Mouse (Mus musculus) MEL (cell line): Measurements from ENCODE around the gene Cd47.

ENCODE experiments used
- CTCF ChIP-seq, 3 experiments: IDR thresholded peaks in 2 of 3; conservative IDR thresholded peaks in 1 of 3; 2 replicates each; pipeline ENCODE4 v1.5.1; 2011 to 2012; ENCODE audit warnings: low read length in 3 of 3, low read depth in 2 of 3, mild to moderate bottlenecking in 2 of 3, improper control_type of control experiment in 1 of 3, inconsistent platforms in 1 of 3, mixed read lengths in 1 of 3, moderate library complexity in 1 of 3; ENCODE audit not compliant: control insufficient read depth in 1 of 3, insufficient read depth in 1 of 3, poor library complexity in 1 of 3, severe bottlenecking in 1 of 3
- EP300 ChIP-seq, 2 experiments: IDR thresholded peaks; 2 replicates each; pipeline ENCODE4 v1.6.1; 2011; ENCODE audit warnings: improper control_type of control experiment in 2 of 2, low read length in 2 of 2, low read depth in 1 of 2, mild to moderate bottlenecking in 1 of 2
- ETS1 ChIP-seq: IDR thresholded peaks from 2 replicates; pipeline ENCODE4 v1.6.1; 2012; ENCODE audit warnings: low read depth, mild to moderate bottlenecking, inconsistent platforms, low read length, improper control_type of control experiment, moderate library complexity
- GATA1 ChIP-seq: IDR thresholded peaks from 2 replicates; pipeline ENCODE4 v1.6.1; 2011; ENCODE audit warnings: low read depth, low read length, improper control_type of control experiment
- MYC ChIP-seq: IDR thresholded peaks from 2 replicates; pipeline ENCODE4 v1.6.1; 2011; ENCODE audit warnings: low read depth, mild to moderate bottlenecking, low read length, improper control_type of control experiment, moderate library complexity
- POLR2A ChIP-seq, 2 experiments: IDR thresholded peaks; 2 replicates each; pipeline ENCODE4 v1.6.1; 2011 to 2012; ENCODE audit warnings: low read length in 2 of 2, mild to moderate bottlenecking in 2 of 2, control low read depth in 1 of 2, improper control_type of control experiment in 1 of 2, low read depth in 1 of 2, moderate library complexity in 1 of 2; ENCODE audit not compliant: control insufficient read depth in 1 of 2, insufficient read depth in 1 of 2, poor library complexity in 1 of 2
- SIN3A ChIP-seq: IDR thresholded peaks from 2 replicates; pipeline ENCODE4 v1.6.1; 2012; ENCODE audit warnings: low read length, improper control_type of control experiment, inconsistent platforms
- UBTF ChIP-seq: IDR thresholded peaks from 2 replicates; pipeline ENCODE4 v1.6.1; 2012; ENCODE audit warnings: low read depth, mild to moderate bottlenecking, inconsistent platforms, low read length, improper control_type of control experiment, moderate library complexity, borderline replicate concordance; ENCODE audit not compliant: insufficient read depth
- USF1 ChIP-seq: IDR thresholded peaks from 2 replicates; pipeline ENCODE4 v1.6.1; 2014; ENCODE audit warnings: low read depth, mild to moderate bottlenecking, inconsistent platforms, low read length, improper control_type of control experiment, moderate library complexity
- USF2 ChIP-seq, 2 experiments: IDR thresholded peaks; 2 replicates each; pipeline ENCODE4 v1.6.1; 2011 to 2012; ENCODE audit warnings: improper control_type of control experiment in 2 of 2, low read length in 2 of 2, borderline replicate concordance in 1 of 2, inconsistent platforms in 1 of 2, low read depth in 1 of 2, mild to moderate bottlenecking in 1 of 2; ENCODE audit not compliant: insufficient read depth in 1 of 2

DNA sequence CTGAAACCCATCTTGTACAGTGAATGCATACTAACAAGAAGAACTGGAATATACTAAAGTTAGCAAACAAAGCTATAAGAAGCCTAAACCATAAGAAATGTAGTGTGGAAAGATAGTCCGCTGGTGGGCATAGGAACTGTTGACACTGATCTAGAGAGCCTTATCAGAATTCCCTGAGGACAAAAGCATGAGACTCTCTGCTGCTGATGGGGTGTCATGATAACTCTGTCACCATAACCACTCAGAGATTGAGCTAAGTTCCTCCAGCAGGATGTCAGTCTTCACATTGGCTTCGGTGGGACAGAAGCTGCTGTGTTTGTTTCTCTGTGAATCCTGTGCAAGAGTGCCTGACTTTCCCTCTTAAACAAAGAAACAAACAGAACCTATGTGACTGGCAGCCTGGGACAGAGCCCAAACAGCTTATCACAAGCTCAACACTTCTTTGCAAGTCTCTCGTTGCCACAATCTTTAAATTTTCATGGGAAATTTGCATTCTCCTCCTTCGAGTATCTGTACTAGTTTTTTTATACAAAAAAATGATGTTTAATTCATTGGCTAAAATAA, 33.9 kb downstream of the Cd47 start:
- TF ChIP-seq CTCF (IDR thresholded peaks at IDR 0.05 in 2 of 3, conservative IDR thresholded peaks at IDR 0.05 in 1 of 3; ENCODE audit: control insufficient read depth in 1 of 3, insufficient read depth in 1 of 3, low read depth in 2 of 3, low read length in 3 of 3, poor library complexity in 1 of 3, severe bottlenecking in 1 of 3) (no peak), SIN3A (no peak), POLR2A (IDR thresholded peaks at IDR 0.05; ENCODE audit: control insufficient read depth in 1 of 2, insufficient read depth in 1 of 2, low read depth in 1 of 2, low read length in 2 of 2, poor library complexity in 1 of 2) (no peak), MYC (no peak), GATA1 (peak; percentile 79), ETS1 (no peak), USF1 (no peak), EP300 (IDR thresholded peaks at IDR 0.05; ENCODE audit: low read depth in 1 of 2, low read length in 2 of 2) (peak; percentile 20 to 25; a peak in 2 of 4 replicates), USF2 (IDR thresholded peaks at IDR 0.05; ENCODE audit: borderline replicate concordance in 1 of 2, insufficient read depth in 1 of 2, low read depth in 1 of 2, low read length in 2 of 2) (no peak), UBTF (no peak)
